Mouse (Mus musculus) lung, adult 18-20 months (tissue): Measurements from ENCODE around the gene Alkal2.

Experiments
- DNase-seq, 2 experiments: peaks; one replicate each; pipeline ENCODE4 v3.0.0; 2022; ENCODE audit warnings: mixed read lengths in 2 of 2

Gene Alkal2

DNA sequence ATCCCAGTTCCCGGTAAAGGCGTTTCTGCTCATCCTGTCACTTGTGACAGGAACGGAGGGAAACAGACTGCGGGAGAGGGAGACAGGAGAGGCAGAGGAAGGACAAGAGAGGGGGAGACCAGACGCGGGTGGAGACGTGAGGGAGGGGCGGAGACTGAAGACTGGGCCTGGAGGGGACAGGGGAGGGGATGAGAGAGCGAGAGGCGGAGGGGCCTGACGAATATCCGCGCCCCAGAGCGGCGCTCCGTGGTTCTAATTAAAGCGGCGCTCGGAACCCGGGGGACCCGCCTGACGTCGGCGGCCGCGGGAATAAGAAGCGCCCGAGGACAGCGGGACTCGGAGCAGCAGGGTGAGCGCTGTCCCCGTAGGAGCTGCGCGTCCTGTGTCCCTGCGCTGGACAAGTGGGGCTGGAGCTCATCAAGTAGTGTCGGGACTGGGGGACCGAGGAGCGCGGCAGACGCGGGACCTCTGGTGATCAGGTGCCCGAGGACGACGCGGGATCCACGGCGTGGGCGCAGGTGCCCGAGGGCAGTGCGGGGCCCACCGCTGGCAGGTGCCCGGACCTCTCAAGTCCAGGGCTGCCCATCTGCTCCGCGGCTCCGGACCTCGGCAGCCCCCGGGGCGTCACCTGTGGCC lies at the start of gene Alkal2:
Gene Alkal2 (plus strand): TSS at position 337 of the 636 bp plus-strand sequence.
- DNase-seq, result no peak

DNA sequence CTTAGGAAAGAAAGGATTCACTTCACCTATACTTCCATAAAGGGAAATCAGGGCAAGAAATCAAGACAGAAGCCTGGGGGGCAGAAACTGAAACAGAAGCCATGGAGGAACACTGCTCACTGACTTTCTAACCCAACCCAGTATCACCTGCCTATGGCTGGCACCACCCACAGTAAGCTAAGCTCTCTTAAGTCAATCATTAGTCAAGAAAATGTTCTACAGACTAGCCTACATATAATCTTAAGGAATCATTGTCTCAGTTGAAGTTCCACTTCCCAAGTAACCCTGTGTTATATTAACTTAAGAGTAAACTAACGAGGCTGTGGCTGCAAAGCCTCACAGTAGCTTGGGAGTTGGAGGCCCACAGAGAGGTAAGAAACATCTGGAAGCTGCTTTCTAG lies 35.6 kb upstream of the Alkal2 start:
- DNase-seq, result no peak

DNA sequence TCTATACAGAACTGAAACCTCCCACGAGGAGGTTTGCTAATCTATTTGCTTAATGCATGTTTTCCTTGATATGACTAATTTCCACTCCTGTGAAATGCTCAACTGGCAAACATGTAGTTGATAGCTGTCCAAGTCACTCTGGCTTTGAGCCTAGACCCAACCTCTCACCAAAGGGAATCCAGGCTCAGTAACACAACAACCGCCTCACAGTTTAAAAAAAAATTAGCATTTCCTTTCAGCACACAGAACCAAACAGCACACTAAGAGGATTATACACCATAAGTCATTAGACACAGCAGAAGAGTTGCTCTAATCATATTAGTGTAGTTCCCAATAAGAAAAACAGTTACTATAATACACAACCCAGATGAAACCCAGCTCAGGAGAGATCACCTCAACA lies 33.2 kb upstream of the Alkal2 start:
- peak; percentile 29 to 42 for DNase-seq

DNA sequence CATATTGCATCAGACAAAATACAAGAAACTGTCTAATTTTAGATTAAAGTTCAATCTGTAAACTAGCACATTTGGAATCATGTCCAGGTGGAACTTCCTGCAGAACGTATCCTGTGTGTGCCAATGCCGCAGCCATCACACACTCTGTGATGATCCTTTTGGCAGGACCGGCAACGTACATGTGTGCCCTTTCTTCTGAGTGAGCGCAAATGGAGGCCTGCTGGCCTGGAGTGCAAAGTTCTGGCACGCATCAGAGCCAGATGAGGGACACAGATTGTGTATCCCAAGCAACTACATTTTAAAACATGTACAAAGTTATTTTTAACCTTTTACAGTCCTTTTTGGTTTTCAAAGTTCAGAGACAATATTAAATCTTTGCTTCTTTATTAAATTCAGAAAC lies 32.3 kb upstream of the Alkal2 start:
- no peak for DNase-seq

DNA sequence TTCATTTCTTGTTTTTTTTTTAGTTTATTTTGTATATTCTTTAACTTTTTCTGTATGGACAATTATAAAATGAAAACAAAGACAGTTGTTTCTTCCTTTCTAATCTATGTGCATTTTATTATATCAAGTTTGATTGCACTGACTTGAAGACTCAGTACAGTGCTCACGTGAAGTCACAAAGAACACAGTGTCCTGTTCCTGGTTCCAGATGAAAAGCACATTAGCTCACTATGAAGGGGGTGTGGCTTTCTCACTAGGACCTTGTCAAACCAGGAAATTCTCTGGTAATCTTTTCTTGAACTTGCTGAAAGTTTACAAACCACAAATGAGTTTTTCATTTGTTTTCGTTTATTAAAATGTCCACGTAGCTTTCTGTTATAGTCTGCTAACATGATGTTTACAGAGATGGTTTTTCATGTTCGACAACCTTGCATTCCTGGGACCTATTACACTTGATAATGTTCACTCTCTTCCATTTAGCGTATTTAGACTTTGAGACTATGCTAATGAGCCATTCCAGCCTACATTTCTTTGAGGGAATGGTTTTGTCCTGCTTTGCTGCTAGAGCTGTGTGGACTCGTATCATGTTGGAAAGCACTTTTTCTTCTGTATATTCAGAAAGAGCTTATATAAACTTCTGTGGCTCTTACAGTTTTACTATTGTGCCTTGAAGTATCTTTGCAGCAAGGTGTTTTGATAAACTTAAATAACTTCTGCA lies 28.5 kb upstream of the Alkal2 start:
- DNase-seq, result peak in 1 of 2 experiments; percentile 7

DNA sequence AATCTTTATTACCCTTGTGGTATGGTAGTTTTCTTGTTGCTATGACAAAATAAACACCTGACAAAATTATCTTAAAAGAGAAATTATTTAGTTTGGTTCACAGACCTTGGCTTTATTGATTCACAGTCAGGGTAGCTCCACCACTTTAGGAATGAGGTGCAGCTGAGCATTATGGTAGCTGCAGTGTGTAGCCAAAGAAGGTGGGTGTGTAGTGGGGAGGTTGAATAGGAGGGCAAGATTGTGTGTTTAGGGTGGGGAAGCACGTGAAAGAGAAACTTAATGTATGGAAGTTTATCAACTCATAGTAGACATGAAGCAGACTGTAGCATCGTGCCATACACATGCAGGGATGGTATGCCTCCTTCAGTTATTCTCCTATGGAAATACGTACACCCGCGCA lies 27.9 kb upstream of the Alkal2 start:
- DNase-seq, result no peak

DNA sequence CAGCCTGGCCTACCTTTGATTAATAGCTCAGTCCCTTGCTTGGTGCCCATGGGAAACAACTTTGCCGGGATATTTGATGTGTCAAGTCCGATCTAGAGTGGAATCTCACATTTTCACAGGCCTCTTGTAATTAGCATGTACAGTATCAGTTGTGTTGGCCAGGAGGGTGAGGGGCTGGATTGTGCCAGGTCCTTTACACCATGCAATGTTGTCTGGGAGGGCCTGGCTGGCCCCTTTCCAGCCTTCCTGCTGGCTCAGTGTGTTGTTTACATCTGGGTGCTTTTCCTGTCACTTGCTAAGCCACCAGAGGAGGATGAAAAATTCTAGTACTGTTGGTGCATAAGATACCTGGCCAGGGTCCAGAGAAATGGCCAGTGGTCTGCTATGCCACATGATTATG lies 19.8 kb upstream of the Alkal2 start:
- peak in 1 of 2 experiments; percentile 16 for DNase-seq

DNA sequence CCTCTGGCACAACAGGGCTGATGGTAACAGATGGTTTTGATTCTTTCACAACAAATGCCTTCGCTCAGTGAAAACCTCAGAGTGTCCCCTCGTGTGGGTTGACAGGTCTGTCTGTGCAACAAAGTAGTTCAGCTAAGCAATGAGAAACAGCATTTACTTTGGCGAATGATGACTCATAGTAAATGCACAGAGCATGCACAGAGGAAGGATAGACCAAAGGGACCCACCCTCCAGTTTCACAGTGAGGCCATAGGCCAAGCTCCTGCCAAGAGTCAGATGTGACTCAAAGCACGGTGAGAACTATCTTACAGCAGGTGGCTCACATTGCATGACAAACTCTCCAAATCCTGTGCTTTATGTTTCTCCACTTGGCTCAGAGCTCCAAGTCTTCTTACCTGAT lies 18.3 kb upstream of the Alkal2 start:
- no peak for DNase-seq

DNA sequence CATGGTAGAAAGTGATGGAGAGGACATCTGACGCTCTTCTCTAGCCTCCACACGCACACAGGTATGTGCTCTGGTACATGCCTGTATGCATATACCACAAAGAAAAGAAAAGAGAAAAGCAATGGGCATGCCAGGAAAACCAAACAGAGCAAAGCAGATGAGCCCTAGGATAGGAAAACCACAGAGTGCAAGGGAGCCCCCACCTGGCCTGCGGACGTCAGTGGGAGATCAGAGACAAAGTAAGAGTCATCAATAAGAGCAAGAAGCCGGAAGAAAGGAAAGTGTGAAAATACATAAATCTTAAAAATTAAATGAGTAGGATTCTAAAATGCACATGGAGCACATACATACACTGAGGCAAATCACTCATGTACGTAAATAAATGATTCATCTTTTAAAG lies 4.7 kb upstream of the Alkal2 start:
- DNase-seq, result no peak

DNA sequence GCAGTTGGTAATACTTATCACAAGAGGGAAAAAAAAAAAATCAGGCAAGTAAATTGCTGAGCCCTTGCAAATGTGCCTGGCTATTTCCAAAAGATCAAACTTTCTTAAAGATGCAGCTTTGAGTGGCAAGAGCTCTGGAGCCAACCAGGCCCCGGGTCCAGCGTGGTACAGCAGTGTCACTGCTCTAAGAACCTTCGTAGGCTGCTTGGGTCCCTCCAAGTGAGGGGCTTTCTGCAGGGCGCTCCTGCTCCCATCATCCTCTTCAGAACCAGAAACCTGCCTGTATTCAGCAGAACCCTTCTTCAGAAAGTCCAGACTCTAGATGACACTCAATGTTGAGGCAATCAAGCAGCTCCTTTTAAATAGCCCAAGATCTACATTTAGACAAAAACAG lies 533 bp upstream of the Alkal2 start:
- DNase-seq, result no peak

DNA sequence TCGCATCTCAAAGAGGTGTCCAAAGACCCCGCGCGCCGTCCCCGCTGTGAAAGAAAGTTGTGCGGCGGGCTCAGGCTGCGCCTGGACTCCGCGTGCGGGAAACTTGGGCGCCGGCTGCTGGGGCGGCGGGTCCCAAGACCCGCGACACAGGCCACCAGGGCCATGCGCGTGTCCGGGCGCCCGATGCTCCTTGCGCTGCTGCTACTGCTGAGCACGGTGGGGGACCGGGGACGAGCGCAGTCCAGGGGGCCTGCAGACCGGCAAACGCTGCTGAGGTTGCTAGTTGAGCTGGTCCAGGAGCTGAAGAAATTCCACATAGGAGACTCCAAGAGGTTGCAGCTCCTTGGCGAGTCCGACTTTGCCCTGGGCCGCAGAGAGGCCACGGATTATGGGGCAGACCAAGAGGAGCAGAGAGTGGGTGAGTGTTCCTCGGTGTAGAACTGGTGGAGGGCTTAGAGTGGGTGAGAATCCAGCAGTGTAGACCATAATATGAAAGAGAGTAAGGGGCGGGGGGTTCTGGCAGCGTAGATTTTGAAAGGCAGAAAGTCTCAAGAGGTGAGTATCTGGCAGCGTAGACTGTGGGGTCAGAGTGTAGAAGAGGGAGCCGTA lies 604 bp downstream of the Alkal2 start:
- DNase-seq, result no peak

DNA sequence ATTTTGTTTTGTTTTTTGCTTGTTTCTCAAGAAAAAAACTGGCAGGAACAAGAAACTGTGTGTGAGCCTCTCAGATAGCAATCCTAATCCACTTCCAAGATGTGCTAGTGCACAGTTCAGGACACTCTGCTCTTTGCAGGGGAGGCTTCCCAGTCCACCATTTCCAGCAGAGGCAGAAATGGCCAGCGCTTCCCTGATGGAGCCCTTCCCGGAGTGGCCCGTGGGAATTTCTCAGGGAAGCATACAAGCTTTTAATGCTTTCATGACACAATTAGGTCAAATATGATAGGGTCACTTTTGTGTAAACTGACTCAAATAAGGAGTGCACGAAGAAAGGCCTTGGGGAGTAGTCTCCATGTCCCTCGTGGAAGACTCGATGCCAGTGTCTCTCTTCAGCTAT lies 1.8 kb downstream of the Alkal2 start:
- no peak for DNase-seq

DNA sequence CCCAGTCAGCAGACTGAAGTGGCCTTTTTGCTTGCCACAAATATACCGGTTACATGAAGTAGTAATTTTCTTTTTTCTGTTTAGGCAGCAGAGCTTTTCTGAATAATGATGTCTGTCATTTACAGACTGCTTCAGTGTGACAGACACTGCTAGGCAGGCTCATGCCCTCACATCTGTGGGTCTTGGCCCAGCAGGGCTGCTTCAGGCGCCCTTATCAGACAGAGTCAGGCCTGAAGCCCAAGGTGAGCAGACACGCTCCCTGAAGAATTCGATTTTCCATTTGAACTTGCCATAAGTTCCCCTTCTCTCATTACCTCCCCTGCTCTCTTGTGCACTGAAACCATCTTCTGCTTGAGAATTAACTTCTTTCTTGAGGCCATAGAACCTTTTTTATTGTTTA lies 3.9 kb downstream of the Alkal2 start:
- no peak for DNase-seq

DNA sequence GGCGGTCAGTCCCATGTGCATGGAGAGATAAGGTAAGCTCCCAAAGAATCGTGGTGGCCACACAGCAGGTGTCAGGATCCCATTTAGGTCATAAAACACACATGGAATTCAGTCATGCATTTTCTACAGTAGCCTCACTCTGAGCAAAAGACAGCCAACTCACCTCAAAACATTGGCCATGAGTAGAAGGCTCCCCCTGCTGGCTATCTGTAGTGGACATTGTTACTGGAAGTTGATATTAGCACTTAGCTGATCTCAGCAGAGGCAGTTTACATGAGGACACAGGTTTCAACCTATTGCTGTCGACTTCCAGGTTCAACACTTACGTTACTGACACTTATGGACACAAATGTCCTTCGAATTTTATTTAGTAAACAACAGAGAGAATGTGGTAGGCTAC lies 5.9 kb downstream of the Alkal2 start:
- peak; percentile 30 to 61 for DNase-seq

DNA sequence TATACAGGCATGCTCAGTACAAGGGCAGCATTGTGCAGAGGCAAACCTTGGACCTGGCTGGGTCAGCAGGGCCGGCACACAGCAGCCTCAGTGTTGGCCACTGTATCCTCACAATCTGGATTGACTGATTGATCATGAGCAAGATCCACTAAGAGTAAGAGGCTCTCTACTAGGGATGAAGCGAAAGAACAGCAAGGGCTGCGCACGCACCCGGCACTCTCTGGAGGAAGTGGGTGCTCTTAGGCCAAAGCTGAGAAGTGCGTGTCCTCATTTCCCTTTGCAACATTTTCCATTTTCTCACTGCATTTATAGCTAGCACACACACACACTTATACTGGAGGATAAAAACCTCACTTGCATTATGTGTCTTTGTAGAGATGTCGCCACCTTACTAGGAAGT lies 7.3 kb downstream of the Alkal2 start:
- no peak for DNase-seq

DNA sequence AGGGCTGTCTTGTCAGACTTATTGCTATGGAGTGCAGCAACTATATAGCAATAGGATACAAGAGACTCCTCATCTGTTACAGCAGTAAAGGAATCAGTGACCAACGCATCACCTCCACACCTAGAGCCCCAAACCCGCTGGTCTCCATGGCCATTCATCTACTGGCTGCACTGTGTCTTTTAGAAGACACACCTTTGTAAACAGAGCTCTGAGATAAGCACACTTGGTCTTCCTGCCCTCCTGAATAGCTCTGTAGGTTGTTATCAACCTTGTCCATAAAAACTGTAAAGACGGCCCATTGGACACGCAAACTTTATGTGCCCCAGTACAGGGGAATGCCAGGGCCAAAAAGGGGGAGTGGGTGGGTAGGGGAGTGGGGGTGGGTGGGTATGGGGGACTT lies 12.9 kb downstream of the Alkal2 start:
- no peak for DNase-seq

DNA sequence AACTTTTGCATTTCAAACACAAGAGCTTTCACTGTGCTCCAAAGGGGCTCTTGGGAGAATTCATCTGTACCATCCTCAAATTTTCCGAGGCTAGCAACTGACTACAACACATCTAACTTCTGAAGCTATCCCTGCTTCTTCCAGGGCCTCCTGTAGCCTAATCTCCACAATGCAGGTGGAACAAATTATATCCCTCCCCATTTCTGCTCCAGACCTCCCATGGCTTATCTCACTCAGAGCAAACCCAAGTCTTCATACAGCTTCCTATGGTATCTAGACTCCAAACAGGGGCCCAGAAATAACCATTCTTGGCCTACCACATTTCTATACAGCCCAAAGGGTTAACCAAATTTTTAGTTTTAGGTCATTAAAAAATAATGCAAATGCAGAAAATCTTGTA lies 24.5 kb downstream of the Alkal2 start:
- no peak for DNase-seq

DNA sequence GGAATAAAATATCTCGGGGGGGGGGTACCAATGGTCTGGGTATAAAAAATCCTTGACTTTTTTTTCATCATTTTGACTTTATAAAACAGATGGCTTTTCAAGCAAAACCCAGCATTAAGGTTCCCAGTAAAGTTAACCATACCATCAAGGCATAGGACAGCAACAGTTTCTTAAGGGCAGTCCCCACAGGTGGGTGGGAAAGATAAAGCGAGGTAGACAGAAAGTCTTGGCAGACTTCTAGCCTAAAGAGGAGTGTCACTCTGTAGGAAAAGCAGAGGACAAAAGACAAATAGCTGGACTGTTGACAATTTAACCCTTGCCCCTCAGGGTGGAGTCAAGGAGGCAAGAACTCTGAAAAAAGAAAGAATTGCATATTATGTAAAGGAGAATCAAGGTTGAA lies 25.8 kb downstream of the Alkal2 start:
- no peak for DNase-seq

DNA sequence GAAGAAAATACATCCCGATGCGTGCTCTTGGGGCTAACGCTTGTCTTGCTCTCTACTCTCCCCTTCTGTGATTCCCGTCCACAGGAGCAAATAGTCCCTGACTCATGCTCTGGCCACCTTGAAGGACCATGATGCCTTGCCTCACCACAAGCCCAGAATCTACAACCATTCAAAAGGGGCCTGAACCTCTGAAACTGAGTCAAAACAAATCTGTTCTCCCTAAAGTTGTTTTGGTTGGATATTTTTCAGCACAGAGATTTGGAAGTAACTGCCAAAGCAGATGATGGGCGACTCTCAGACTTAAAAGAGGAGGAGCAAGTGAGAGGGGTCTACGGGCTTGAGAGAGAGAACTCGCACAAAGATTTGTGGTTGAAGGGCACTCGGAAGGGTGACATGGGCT lies 26.7 kb downstream of the Alkal2 start:
- no peak for DNase-seq

DNA sequence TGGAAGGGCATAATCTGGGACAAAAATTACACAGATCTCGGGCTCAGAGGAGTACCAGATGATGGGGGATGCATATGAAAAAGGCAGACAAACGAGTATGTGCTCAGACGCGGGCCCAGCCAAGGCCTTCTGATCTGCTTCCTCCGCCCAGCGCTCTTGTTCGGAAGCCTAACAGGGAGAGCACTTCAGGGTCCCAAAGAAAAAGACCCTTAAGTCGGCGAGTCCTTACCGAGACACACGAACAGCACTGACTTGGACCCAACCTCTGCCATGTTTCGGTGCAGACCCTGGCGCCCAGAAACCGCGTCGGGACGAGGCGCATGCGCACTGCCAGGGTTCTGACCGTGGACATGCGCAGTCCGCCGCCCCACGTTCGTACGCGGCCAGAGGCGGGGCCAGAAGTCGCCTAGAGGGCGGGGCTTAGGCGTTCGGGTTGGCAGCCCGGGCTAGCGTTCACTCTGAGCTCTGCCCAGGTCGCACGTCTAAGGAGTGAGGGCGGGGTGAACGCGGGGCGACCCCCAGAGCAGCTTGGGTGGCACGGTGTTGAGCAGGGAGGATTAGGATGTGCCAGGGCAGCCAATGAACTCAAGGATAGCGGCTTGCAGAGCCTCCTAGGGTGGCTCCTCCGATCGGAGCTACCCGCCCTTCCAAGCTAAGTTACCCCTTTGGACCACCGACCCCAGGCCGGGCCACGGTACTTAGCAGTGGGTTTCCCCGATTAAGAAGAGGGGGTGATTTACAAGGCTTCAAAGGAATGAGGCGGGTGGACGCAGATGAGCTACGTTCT lies 27.3 kb downstream of the Alkal2 start, which contains the start of the genes Acp1 and Sh3yl1:
Gene Acp1 (minus strand): TSS at position 329 of the 787 bp plus-strand sequence.
Gene Sh3yl1 (plus strand): TSS at position 408 of the 787 bp plus-strand sequence.
- peak; percentile 95 to 96 for DNase-seq

DNA sequence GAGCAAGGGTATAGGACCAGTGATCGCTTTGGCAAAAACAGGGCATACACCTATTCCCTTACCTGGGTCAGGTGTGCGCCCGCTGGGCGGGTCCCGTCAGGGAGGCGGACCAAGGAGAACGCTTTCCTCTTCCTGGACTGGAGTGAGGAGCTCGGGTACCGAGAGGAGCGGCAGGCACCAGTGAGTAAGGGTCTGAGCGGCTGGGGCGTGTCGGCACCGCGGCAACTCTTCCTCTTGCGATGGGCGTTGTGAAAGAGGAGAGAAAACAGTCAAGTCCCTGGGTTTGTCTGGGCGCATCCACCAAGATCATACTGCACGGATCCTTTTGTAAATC lies 27.9 kb downstream of the Alkal2 start:
- peak; percentile 81 to 87 for DNase-seq

DNA sequence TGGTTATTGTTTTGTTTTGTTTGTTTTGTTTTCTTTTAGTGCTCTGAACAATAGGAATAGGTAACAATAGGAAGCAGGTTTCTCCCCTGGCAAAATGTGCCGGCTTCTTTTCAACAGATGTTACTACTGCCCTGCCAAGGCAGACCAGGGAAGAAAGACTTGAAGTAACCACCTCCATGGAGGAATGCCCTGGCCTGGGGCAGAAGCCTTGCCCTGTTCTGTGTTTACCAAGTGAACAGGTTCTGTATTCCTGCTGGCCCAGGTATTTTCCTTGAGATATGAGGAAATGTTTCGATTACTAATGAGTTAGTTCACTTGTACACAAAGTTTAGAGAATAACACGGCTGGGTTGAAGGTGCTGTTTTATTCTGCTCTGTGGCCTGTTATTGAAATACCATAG lies 28.7 kb downstream of the Alkal2 start:
- DNase-seq, result peak in 1 of 2 experiments; percentile 33

DNA sequence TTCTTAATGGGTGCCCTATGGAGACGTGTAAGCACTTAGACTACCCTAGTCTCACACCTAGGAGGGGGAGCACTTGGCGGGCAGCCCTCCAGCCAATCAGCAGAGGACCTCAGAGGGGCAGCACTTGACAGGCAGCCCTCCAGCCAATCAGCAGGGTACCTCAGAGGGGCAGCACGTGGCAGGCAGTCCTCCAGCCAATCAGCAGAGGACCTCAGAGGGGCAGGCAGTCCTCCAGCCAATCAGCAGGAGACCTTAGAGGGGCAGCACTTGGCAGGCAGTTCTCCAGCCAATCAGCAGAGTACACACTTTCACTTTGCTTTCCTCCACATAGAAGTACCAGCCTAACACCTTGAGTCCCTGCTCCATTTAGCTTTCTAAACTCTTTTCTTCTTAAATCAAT lies 38.3 kb downstream of the Alkal2 start:
- DNase-seq, result no peak

DNA sequence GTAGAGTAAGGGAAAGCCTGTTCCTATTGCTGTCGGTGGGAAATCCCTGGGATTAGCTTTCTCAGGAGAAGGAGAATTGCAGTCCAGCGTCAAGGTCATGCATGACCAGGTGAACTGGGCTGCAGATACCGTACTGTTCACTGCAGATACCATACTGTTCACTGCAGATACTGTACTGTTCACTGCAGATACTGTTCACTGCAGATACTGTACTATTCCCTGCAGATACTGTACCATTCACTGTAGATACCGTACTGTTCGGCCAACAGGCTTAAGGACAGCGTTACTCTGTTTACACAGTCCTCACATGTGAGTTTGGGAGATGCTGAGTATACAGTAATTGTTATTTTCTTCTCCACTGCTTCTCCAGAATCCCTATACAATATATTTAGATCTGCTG lies 44.1 kb downstream of the Alkal2 start:
- DNase-seq, result no peak
